Mouse (Mus musculus) heart, embryonic 12.5 days (tissue): ENCODE results near the gene Hhat. TPM values are rescaled to one million over a fixed set of nuclear protein-coding genes. Genes with fewer than 3 reads are reported as not detected.

ENCODE experiments used
- ATAC-seq: fragments of 200-750 bp; cut with Nextera tagmentation; 2 replicates; pipeline ENCODE4 v1.8.0; 2017; ENCODE audit warnings: moderate TSS enrichment, moderate library complexity; ENCODE audit not compliant: insufficient number of reproducible peaks, low FRiP score
- H3K27ac ChIP-seq: fragments of 300-500 bp; sonication (generic); 2 replicates; pipeline ENCODE4 v1.5.1; 2016; ENCODE audit warnings: mild to moderate bottlenecking, moderate library complexity; ENCODE audit not compliant: poor library complexity, severe bottlenecking
- H3K27me3 ChIP-seq: fragments of 300-500 bp; sonication (generic); replicated peaks from 2 replicates; pipeline ENCODE4 v1.6.1; 2016; ENCODE audit warnings: mild to moderate bottlenecking, moderate library complexity
- H3K36me3 ChIP-seq: fragments of 300-500 bp; sonication (generic); 2 replicates; pipeline ENCODE4 v1.6.1; 2016; ENCODE audit warnings: mild to moderate bottlenecking, moderate library complexity
- H3K4me1 ChIP-seq: fragments of 300-500 bp; sonication (generic); replicated peaks from 2 replicates; pipeline ENCODE4 v1.6.1; 2016; ENCODE audit warnings: mild to moderate bottlenecking
- H3K4me2 ChIP-seq: fragments of 300-500 bp; sonication (generic); 2 replicates; pipeline ENCODE4 v1.6.1; 2016; ENCODE audit warnings: mild to moderate bottlenecking, moderate library complexity
- H3K4me3 ChIP-seq: fragments of 300-500 bp; sonication (generic); 2 replicates; pipeline ENCODE4 v1.5.1; 2016; ENCODE audit warnings: mild to moderate bottlenecking
- H3K9ac ChIP-seq: fragments of 300-500 bp; sonication (generic); 2 replicates; pipeline ENCODE4 v1.6.1; 2016; ENCODE audit warnings: mild to moderate bottlenecking, moderate library complexity
- H3K9me3 ChIP-seq: fragments of 300-500 bp; sonication (generic); replicated peaks from 2 replicates; pipeline ENCODE4 v1.6.1; 2016; ENCODE audit warnings: mild to moderate bottlenecking, moderate library complexity
- WGBS: fragments of 180-500 bp; shearing (Covaris S2); methylation state at CpG from one replicate; pipeline ENCODE4 v1.1.7; 2016; 5-methylcytosine and 5-hydroxymethylcytosine counted together
- polyA plus RNA-seq: library from polyadenylated mRNA; unstranded; fragments of >200 nt; fragmentation: Nextera tagmentation; extraction: Ambion mirVana; gene quantifications from 2 replicates; pipeline ENCODE4 v1.2.1, GENCODE M21; 2016

The Hhat gene
- polyA plus RNA-seq, 1 experiment from 2014 or later: 6.7 TPM

DNA sequence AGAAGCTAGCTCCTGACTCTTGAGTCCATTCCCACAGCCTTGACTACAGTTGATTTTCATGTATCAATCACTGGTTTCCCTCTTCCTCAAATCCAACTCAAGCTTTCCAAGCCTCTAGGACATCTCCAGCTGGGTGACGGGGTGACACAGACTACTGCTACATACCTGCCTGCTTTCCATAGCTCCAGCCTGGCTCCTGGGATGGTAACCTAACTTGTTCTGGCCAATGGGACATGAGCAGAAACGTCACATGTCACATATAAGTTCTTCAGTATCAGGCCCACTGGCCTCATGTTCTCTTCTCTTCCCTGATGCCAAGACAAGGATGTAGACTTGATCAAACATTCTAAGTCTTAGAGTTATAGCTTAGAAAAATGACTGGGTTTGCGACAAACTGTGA, 220.5 kb downstream of the Hhat start:
- peaks cover 6% of the 10 kb centered on the region; the same call in 1 of the 2 replicates for H3K36me3 ChIP-seq
- no peak overlapping the region for H3K9ac ChIP-seq
- no peak overlapping the region for H3K4me3 ChIP-seq
- no peak for ATAC-seq
- 0 out of 2 replicates have a peak, but pooled peaks cover 4% of the 10 kb centered on the region for H3K27me3 ChIP-seq
- no peak overlapping the region for H3K4me2 ChIP-seq
- no peak overlapping the region for H3K27ac ChIP-seq
- WGBS: 83% methylated on average over 3 of the region's 3 CpGs
- no peaks in the 10 kb centered on the region for H3K9me3 ChIP-seq
- H3K4me1 ChIP-seq: no peaks in the 10 kb centered on the region

GRCm38 (mm10) chr1:192546843-192547242, 224.2 kb downstream of the Hhat start:
- WGBS: 32% methylated on average over 1 of the region's 1 CpGs
- ATAC-seq: no peak

GRCm38 (mm10) chr1:192544901-192545300, 226.1 kb downstream of the Hhat start:
- no peak for ATAC-seq

More at GRCm38 (mm10) chr1:192546843-192547242, 224.2 kb downstream of the Hhat start:
- no peak overlapping the region for H3K27ac ChIP-seq
- peaks cover 4% of the 10 kb centered on the region for H3K4me1 ChIP-seq
- no peak overlapping the region for H3K9ac ChIP-seq
- H3K36me3 ChIP-seq: no peaks in the 10 kb centered on the region
- H3K27me3 ChIP-seq: 0 out of 2 replicates have a peak, but pooled peaks cover 4% of the 10 kb centered on the region
- no peak overlapping the region for H3K4me3 ChIP-seq
- H3K4me2 ChIP-seq: no peak overlapping the region
- no peaks in the 10 kb centered on the region for H3K9me3 ChIP-seq

DNA sequence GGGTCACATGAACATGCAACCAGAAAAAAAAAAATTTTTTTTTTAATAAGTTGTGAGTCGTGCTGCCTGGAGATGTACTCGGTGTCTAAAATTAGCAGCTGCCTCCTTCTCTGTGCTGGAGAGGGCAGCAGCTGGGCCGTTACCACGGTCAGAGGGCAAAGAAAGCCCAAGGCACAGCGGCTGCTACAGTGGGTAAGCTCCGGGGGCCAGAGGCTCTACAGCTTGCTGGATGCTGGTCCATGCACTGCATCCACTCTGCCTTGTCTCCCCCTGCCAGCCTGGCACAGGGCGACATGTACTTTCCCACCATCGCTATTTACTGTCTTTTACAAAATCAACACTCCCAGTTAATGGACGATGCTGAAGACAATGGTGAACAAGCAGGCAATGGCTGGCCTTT, 226.9 kb downstream of the Hhat start:
- WGBS: 53% methylated on average over 9 of the region's 9 CpGs
- no peak overlapping the region for H3K27ac ChIP-seq
- 0 out of 2 replicates have a peak, but pooled peaks cover 4% of the 10 kb centered on the region for H3K27me3 ChIP-seq
- no peak overlapping the region for H3K4me3 ChIP-seq
- no peaks in the 10 kb centered on the region for H3K9me3 ChIP-seq
- H3K36me3 ChIP-seq: no peaks in the 10 kb centered on the region
- peaks cover 4% of the 10 kb centered on the region for H3K4me1 ChIP-seq
- H3K9ac ChIP-seq: no peak overlapping the region
- no peak overlapping the region for H3K4me2 ChIP-seq
- no peak for ATAC-seq

More at GRCm38 (mm10) chr1:192544901-192545300, 226.1 kb downstream of the Hhat start:
- Histone ChIP-seq H3K9ac (no peak overlapping the region), H3K27ac (no peak overlapping the region), H3K4me3 (no peak overlapping the region), H3K4me2 (no peak overlapping the region), H3K4me1 (peaks cover 4% of the 10 kb centered on the region), H3K9me3 (no peaks in the 10 kb centered on the region), H3K27me3 (0 out of 2 replicates have a peak, but pooled peaks cover 4% of the 10 kb centered on the region), H3K36me3 (no peaks in the 10 kb centered on the region)
- WGBS: 72% methylated on average over 7 of the region's 7 CpGs

GRCm38 (mm10) chr1:192543686-192544085, 227.3 kb downstream of the Hhat start:
- Histone ChIP-seq H3K4me1 (peaks cover 4% of the 10 kb centered on the region), H3K4me3 (no peak overlapping the region), H3K27me3 (0 out of 2 replicates have a peak, but pooled peaks cover 4% of the 10 kb centered on the region), H3K36me3 (no peaks in the 10 kb centered on the region), H3K4me2 (no peak overlapping the region), H3K9me3 (no peaks in the 10 kb centered on the region), H3K27ac (no peak overlapping the region), H3K9ac (no peak overlapping the region)
- ATAC-seq: no peak
- WGBS: 77% methylated on average over 4 of the region's 4 CpGs

DNA sequence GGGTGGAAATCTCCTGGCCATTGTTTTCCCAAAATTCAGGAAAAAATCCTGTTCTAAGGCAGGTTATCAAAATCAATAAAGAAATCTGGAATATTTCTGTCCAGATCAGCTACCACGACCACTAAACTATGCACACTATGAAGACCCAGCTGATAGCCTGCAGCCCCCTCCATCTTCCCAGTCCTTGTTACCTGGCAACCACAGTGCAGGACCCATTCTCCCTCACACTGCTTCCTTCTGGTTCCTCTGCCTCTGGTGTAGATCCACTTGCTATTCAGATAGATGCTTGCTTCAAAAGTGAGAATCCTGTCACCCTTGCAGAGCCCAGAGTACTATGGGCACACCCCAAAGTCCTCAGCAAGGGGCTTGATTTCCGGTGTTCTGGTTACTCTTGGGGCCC, 228.9 kb downstream of the Hhat start:
- ATAC-seq: no peak
- no peak overlapping the region for H3K4me3 ChIP-seq

DNA sequence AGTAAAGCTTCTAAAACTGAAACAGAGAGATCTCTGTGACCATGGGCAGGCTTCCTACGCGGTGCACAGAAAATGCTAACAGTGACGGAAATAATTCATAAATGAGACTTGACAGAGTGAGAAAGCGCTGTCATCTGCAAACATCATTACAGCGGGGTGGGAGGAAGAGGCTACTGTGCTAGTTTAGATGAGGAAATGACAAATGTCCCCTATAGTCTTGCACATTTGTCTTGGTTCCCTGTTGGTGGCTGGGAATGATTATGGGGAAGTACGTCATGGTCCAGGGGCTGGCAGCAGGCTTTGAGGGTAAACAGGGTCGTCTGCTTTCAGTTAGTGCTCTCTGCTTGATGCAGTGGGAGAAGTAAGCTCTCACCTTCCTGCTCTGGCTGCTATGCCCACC, 233.9 kb downstream of the Hhat start:
- Histone ChIP-seq H3K9ac (no peak overlapping the region), H3K4me3 (no peak overlapping the region), H3K9me3 (no peaks in the 10 kb centered on the region), H3K4me1 (peaks cover 3% of the 10 kb centered on the region), H3K36me3 (no peaks in the 10 kb centered on the region), H3K27ac (no peak overlapping the region), H3K4me2 (no peak overlapping the region), H3K27me3 (no peaks in the 10 kb centered on the region)
- WGBS: 73% methylated on average over 7 of the region's 7 CpGs
- ATAC-seq: no peak

More for the DNA sequence above, 228.9 kb downstream of the Hhat start:
- H3K27ac ChIP-seq: no peak overlapping the region
- no peaks in the 10 kb centered on the region for H3K36me3 ChIP-seq
- H3K4me1 ChIP-seq: peaks cover 4% of the 10 kb centered on the region
- WGBS: 72% methylated on average over 2 of the region's 2 CpGs
- no peak overlapping the region for H3K9ac ChIP-seq
- H3K4me2 ChIP-seq: no peak overlapping the region
- H3K9me3 ChIP-seq: no peaks in the 10 kb centered on the region
- H3K27me3 ChIP-seq: no peaks in the 10 kb centered on the region

GRCm38 (mm10) chr1:192536440-192536839, 234.6 kb downstream of the Hhat start:
- Histone ChIP-seq H3K4me3 (no peak overlapping the region), H3K36me3 (no peaks in the 10 kb centered on the region), H3K4me2 (no peak overlapping the region), H3K27ac (no peak overlapping the region), H3K4me1 (peaks cover 10% of the 10 kb centered on the region), H3K9ac (no peak overlapping the region), H3K27me3 (no peaks in the 10 kb centered on the region), H3K9me3 (no peaks in the 10 kb centered on the region)
- WGBS: 56% methylated on average over 1 of the region's 1 CpGs
- ATAC-seq: no peak

- H3K27me3 ChIP-seq: no peaks in the 10 kb centered on the region
- H3K4me3 ChIP-seq: no peak overlapping the region
- H3K4me1 ChIP-seq: peaks cover 15% of the 10 kb centered on the region
- no peak for ATAC-seq
- no peak overlapping the region for H3K9ac ChIP-seq
- no peak overlapping the region for H3K4me2 ChIP-seq
- H3K9me3 ChIP-seq: no peaks in the 10 kb centered on the region
- no peaks in the 10 kb centered on the region for H3K36me3 ChIP-seq
- H3K27ac ChIP-seq: no peak overlapping the region
Observed at GRCm38 (mm10) chr1:192533016-192533415, 238.0 kb downstream of the Hhat start.

DNA sequence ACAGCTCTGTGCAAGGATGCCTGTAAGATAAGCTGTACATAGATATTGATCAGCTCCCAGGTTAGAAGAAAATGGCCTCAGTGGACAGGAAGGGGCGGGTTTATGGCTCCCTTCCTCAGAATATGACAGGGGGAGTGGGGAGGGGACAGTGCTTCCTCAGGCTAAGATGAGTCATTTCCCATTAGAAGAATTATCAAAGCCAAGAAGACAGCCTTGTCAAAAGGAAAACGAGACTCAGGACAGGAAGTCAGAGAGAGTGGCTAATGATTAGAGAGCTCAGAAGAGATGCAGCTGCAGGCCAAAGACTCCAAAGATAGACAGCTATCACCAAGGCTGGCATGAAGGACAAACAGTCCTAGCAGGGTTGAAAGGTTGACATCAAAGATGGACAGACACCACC, 238.8 kb downstream of the Hhat start:
- Histone ChIP-seq H3K27me3 (no peaks in the 10 kb centered on the region), H3K4me3 (no peak overlapping the region), H3K9me3 (no peaks in the 10 kb centered on the region), H3K4me2 (no peak overlapping the region), H3K27ac (no peak overlapping the region), H3K36me3 (no peaks in the 10 kb centered on the region), H3K9ac (no peak overlapping the region), H3K4me1 (peaks cover 16% of the 10 kb centered on the region)
- no peak for ATAC-seq
- 35% methylated on average over 2 of the region's 2 CpGs for WGBS

GRCm38 (mm10) chr1:192531490-192532146, 239.4 kb downstream of the Hhat start:
- no peak for ATAC-seq
- Histone ChIP-seq H3K36me3 (no peaks in the 10 kb centered on the region), H3K27ac (no peak overlapping the region), H3K4me2 (no peak overlapping the region), H3K9ac (no peak overlapping the region), H3K4me3 (no peak overlapping the region), H3K4me1 (peaks cover 16% of the 10 kb centered on the region), H3K9me3 (no peaks in the 10 kb centered on the region), H3K27me3 (no peaks in the 10 kb centered on the region)
- WGBS: 38% methylated on average over 2 of the region's 2 CpGs
